Mouse (Mus musculus) hindbrain, embryonic 14.5 days (tissue): ENCODE measurements at regions not wholly inside any gene's neighbourhood (a gene's known extent, or its start where the extent isn't known, plus 50 kb on each side); places are given as distances from the start of the nearest gene placed in this dataset.
A peak's percentile ranks its signal among the peaks of the same experiment; 100 is the strongest.

ENCODE experiments used
- ATAC-seq: fragments of 200-750 bp; cut with Nextera tagmentation; 2 replicates; pipeline ENCODE4 v1.8.0; 2017; ENCODE audit warnings: moderate number of reproducible peaks, mild to moderate bottlenecking, moderate TSS enrichment, moderate library complexity; ENCODE audit not compliant: low FRiP score
- DNase-seq: peaks from one replicate; pipeline ENCODE4 v3.0.0-alpha.2; 2015; ENCODE audit warnings: low spot score
- H3K27ac ChIP-seq: fragments of 300-500 bp; sonication (generic); 2 replicates; pipeline ENCODE4 v1.5.1; 2014; ENCODE audit warnings: mild to moderate bottlenecking, moderate library complexity
- H3K27me3 ChIP-seq: fragments of 300-500 bp; sonication (generic); 2 replicates; pipeline ENCODE4 v1.6.1; 2014; ENCODE audit warnings: mild to moderate bottlenecking, low read length, mixed read lengths; ENCODE audit not compliant: control insufficient read depth, insufficient read depth
- H3K36me3 ChIP-seq: fragments of 300-500 bp; sonication (generic); replicated peaks from 2 replicates; pipeline ENCODE4 v1.6.1; 2014; ENCODE audit not compliant: control insufficient read depth, insufficient read depth
- H3K4me1 ChIP-seq: fragments of 300-500 bp; sonication (generic); replicated peaks from 2 replicates; pipeline ENCODE4 v1.6.1; 2014; ENCODE audit warnings: antibody characterized with exemption, low read length, mixed read lengths; ENCODE audit not compliant: control insufficient read depth, insufficient read depth
- H3K4me2 ChIP-seq: fragments of 300-500 bp; sonication (generic); replicated peaks from 2 replicates; pipeline ENCODE4 v1.6.1; 2014; ENCODE audit warnings: mild to moderate bottlenecking, moderate library complexity
- H3K4me3 ChIP-seq: fragments of 300-500 bp; sonication (generic); replicated peaks from 2 replicates; pipeline ENCODE4 v1.5.1; 2014; ENCODE audit warnings: mild to moderate bottlenecking, low read length
- H3K9ac ChIP-seq: fragments of 300-500 bp; sonication (generic); 2 replicates; pipeline ENCODE4 v1.6.1; 2014
- H3K9me3 ChIP-seq: fragments of 300-500 bp; sonication (generic); 2 replicates; pipeline ENCODE4 v1.6.1; 2016; ENCODE audit warnings: low read length; ENCODE audit not compliant: control insufficient read depth
- WGBS: fragments of 180-500 bp; shearing (Covaris S2); extraction: QIAGEN DNeasy Blood & Tissue Kit; methylation state at CpG from one replicate; pipeline ENCODE4 v1.1.7; 2014; 5-methylcytosine and 5-hydroxymethylcytosine counted together

DNA sequence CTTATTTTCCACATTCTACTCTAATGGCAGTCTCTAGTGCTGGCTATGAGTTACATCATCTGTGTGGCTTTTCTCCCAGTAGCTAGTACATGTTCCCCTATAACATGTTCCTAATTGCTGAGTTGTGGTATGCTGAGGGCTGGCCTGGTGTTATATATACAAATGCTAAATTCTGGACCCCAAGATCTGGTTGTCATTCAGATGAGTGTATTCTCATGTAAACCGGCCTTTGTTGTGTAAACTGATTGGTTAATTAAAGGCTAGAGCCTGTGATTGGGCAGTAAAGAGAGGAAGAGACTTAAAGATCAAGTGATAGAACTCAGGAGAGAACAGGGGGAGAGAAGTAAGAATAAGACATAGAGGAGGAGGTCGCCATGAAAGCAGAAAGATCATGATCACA, 102.6 kb downstream of the Zfp36l1 start:
- Histone ChIP-seq H3K36me3 (no peaks in the 10 kb centered on the region), H3K9me3 (no peaks in the 10 kb centered on the region), H3K27ac (no peak overlapping the region), H3K9ac (no peak overlapping the region), H3K27me3 (no peaks in the 10 kb centered on the region), H3K4me2 (no peak overlapping the region), H3K4me1 (peaks cover 16% of the 10 kb centered on the region), H3K4me3 (no peak overlapping the region)
- ATAC-seq (no peak), DNase-seq (no peak)
- 53% methylated on average over 2 of the region's 2 CpGs for WGBS

DNA sequence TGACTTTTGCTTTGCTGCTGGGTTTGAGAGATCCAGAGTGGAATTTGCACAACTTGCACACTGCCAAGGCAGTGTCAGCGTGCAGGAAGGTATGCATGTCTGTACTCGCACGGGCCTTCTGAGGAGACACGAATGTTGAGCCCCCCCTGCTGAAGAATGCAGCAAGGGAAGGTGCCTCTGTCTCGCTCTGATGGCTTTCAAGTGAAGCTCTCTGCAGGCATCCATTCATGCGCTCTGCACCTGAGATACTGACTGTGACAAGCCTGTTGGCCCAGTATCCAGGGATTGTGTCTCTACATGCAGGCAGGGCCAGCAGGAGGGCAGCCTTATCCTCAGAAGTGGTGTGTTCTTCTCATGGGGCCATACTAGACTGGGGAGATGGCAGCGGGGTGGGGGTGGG, 105.0 kb downstream of the Zfp36l1 start:
- Histone ChIP-seq H3K4me3 (no peak overlapping the region), H3K4me1 (0 out of 2 replicates have a peak, but pooled peaks cover 4% of the 10 kb centered on the region), H3K4me2 (no peak overlapping the region), H3K36me3 (no peaks in the 10 kb centered on the region), H3K27me3 (no peaks in the 10 kb centered on the region), H3K27ac (no peak overlapping the region), H3K9me3 (no peaks in the 10 kb centered on the region), H3K9ac (no peak overlapping the region)
- ATAC-seq (no peak), DNase-seq (no peak)
- 26% methylated on average over 7 of the region's 7 CpGs for WGBS

DNA sequence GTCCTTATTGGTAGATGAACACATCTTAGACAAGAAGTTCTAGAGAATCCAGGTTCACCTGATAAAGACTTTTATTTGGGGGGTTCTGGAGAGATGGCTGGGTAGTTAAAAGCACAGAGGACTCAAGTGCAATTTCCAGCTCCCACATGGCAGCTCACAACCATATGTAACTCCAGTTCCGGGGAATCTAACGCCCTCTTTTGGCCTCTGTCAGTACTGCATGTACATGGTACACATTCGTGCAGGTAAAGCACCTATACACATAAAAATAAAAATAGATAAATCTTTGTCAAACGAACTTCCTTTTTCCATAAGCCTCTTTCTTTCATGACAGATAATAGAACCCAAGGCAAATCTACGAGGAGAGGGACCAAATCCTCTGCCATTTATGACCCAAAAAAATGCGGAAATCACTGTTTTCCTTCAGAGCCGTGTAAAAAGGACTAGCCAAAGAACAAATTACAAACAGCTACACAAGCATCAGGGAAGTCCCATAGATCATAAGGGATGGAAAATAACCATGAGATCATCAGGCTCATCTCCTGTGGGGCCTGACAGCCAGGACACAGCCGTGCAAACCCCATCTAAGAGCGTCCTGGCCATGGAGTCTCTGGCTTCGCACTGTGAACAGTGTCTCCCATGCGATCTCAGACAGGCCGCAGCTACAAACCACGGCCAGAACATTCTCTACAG, 107.4 kb downstream of the Zfp36l1 start:
- ATAC-seq, result no peak
- no peak overlapping the region for H3K27ac ChIP-seq
- H3K9me3 ChIP-seq, result no peaks in the 10 kb centered on the region
- no peak for DNase-seq
- no peak overlapping the region for H3K4me2 ChIP-seq
- WGBS, result 90% methylated on average over 13 of the region's 13 CpGs
- no peaks in the 10 kb centered on the region for H3K27me3 ChIP-seq
- H3K36me3 ChIP-seq, result no peaks in the 10 kb centered on the region
- H3K4me3 ChIP-seq, result no peak overlapping the region
- peaks cover 4% of the 10 kb centered on the region; the same call in 1 of the 2 replicates for H3K4me1 ChIP-seq
- H3K9ac ChIP-seq, result no peak overlapping the region

DNA sequence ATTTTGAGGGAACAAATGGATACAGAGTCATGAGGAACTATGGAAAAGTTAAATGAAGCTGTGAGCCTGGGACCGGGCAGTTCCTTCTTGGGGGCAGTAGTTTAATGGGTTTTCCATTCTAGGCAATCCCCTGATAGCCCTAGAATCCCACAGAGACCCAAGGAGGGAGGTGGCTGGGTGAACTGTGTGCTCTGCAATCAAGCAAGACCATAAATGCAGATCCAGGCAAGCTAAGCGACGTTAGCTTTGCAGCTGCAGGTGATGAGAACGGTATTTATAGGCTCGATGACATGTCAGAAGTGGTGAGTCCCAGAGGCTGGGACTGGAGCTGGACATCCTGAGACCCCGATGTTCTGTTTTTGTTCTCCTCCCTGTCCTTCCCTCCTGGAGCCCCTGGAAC, 108.2 kb downstream of the Zfp36l1 start:
- Histone ChIP-seq H3K9me3 (no peaks in the 10 kb centered on the region), H3K27ac (no peak overlapping the region), H3K4me2 (no peak overlapping the region), H3K9ac (no peak overlapping the region), H3K4me1 (peaks cover 4% of the 10 kb centered on the region; the same call in 1 of the 2 replicates), H3K27me3 (no peaks in the 10 kb centered on the region), H3K4me3 (no peak overlapping the region), H3K36me3 (no peaks in the 10 kb centered on the region)
- WGBS, result 89% methylated on average over 6 of the region's 6 CpGs
- DNase-seq (no peak), ATAC-seq (no peak)

DNA sequence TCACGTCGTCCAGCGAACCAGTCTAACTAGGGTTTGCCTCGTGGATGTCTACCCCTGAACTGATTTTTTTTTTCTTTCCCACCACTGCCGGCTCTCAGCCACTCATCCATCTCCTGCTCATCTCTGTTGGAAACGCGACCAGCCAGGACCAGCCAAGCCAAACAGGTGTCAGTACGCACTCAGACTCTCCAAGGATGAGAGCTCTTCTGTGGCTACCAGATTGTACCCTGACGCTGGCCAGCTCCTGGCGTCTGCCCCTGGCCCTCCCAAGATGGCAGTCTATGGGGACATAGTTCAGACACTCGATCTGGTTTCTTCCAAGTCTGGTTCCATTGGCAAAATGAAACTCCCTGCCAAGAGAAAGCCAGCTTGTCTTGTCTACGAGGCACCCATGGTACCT, 109.3 kb downstream of the Zfp36l1 start:
- H3K36me3 ChIP-seq, result no peaks in the 10 kb centered on the region
- peaks cover 4% of the 10 kb centered on the region; the same call in 1 of the 2 replicates for H3K4me1 ChIP-seq
- WGBS, result 81% methylated on average over 12 of the region's 12 CpGs
- no peak for ATAC-seq
- DNase-seq, result no peak
- H3K9ac ChIP-seq, result no peak overlapping the region
- no peak overlapping the region for H3K4me3 ChIP-seq
- H3K4me2 ChIP-seq, result no peak overlapping the region
- no peaks in the 10 kb centered on the region for H3K27me3 ChIP-seq
- H3K9me3 ChIP-seq, result no peaks in the 10 kb centered on the region
- peak overlapping the region; percentile 21; the same call in 1 of the 2 replicates for H3K27ac ChIP-seq

DNA sequence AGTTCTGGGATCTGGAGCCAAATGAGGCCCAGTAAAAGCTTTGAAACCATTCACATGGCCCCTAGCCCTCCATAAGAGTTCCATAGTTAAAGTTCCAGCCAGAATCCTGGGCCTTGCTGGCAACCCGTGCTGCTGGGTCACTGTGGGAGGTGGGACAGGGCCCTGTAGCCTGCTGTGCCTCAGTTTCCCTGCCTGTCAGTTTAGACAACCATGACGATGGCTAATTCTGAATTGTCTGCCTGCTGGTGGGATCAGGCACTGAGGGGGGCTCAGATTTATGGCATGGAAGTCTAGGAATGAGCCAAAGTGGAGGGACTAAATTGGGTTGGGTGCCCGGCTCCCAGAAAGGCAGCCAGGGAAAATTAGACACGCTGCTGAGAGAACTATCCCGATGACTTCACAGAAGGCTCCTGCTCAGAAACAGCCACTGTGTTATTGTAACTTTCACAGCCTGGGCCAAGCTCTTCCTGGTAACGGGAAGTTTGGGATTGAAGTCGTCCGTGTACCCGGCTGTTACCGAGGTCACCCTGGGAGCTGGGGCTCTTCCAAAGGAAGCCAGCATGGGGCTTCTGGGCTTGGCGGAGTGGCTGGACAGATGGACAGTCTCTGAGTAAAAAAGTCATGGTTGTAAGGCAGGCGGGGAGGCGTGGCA, 110.2 kb downstream of the Zfp36l1 start:
- DNase-seq, result peak; percentile 56
- H3K4me2 ChIP-seq, result no peak overlapping the region
- H3K36me3 ChIP-seq, result no peaks in the 10 kb centered on the region
- no peak overlapping the region for H3K4me3 ChIP-seq
- 0 out of 2 replicates have a peak overlapping the region, but pooled peaks have one; percentile 21 for H3K27ac ChIP-seq
- no peaks in the 10 kb centered on the region for H3K27me3 ChIP-seq
- no peak overlapping the region for H3K9ac ChIP-seq
- H3K4me1 ChIP-seq, result no peaks in the 10 kb centered on the region; the same call in 1 of the 2 replicates
- no peaks in the 10 kb centered on the region for H3K9me3 ChIP-seq
- 44% methylated on average over 13 of the region's 13 CpGs for WGBS
- peak; percentile 82 for ATAC-seq

DNA sequence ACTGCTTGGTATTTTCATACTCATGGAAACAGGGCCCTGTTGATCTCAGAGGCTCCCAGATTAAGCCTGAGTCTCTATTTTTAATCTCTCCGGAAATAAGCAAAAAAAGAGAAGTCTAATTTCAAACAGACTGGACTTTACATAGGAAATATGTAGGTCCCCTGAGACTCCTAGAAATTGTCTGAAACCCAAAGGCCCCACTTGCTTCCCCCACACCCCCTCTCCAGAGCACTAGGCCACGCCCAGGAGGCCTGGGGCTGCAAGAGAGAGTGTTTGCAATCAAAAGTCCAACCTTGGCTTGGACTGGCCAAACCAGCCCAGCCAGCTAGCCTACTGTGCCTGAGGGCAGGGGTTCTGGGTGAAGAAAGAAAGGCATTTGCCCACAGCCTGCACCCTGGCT, 111.0 kb downstream of the Zfp36l1 start:
- Histone ChIP-seq H3K27me3 (no peaks in the 10 kb centered on the region), H3K9me3 (no peaks in the 10 kb centered on the region), H3K4me1 (no peaks in the 10 kb centered on the region; the same call in 1 of the 2 replicates), H3K36me3 (no peaks in the 10 kb centered on the region), H3K4me3 (no peak overlapping the region), H3K4me2 (no peak overlapping the region), H3K27ac (peak overlapping the region; percentile 41), H3K9ac (no peak overlapping the region)
- no peak for ATAC-seq
- WGBS, result 85% methylated on average over 2 of the region's 2 CpGs
- no peak for DNase-seq

DNA sequence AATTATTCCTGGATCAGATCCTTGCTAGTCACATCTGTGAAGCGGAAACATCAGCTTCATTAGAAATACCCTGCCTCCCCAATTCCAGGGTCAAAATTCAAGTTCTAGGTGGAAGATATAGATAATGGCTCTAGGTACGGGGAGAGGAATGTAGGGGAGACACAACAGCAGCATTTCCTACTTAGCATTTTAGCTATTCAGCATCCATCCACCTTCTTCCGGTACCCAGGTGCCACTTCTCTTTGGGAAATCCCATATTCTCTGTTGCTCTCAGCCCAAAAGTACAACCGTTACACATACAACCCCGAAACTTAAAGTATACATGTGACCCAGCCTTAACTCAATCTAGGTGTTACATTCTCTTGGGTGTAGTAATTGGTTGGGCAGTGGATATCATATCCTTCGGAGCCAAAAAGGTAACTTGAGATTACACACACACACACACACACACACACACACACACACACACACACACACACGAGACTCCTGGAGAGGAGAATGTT, 112.9 kb downstream of the Zfp36l1 start:
- Histone ChIP-seq H3K4me1 (no peaks in the 10 kb centered on the region; the same call in 1 of the 2 replicates), H3K9ac (no peak overlapping the region), H3K9me3 (no peaks in the 10 kb centered on the region), H3K36me3 (no peaks in the 10 kb centered on the region), H3K27me3 (no peaks in the 10 kb centered on the region), H3K4me2 (no peak overlapping the region), H3K27ac (no peak overlapping the region), H3K4me3 (no peak overlapping the region)
- no peak for DNase-seq
- ATAC-seq, result no peak
- 94% methylated on average over 7 of the region's 7 CpGs for WGBS

DNA sequence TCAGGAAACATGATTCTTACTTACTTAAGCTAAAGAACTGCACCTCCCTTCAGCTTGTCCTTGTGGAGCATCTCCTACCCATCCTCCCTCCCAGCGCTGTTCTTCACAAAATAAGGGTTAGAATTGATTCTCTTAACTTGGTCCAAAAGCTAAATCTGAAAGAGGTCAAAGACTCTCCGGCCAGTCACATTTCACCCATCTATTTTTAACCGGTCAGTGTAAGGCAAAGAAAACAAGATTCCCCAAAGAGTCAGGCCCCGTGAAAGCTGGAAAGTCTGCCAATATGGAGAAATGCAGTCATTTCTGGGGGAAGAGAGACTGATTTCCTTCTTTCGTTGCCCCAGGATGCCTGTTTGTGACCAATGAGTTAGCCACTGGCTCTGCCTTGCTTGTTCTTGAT, 114.0 kb downstream of the Zfp36l1 start:
- H3K27ac ChIP-seq, result no peak overlapping the region
- WGBS, result 85% methylated on average over 5 of the region's 5 CpGs
- ATAC-seq, result no peak
- no peaks in the 10 kb centered on the region for H3K27me3 ChIP-seq
- no peak for DNase-seq
- no peaks in the 10 kb centered on the region; the same call in 1 of the 2 replicates for H3K4me1 ChIP-seq
- no peaks in the 10 kb centered on the region for H3K36me3 ChIP-seq
- no peak overlapping the region for H3K4me2 ChIP-seq
- no peak overlapping the region for H3K4me3 ChIP-seq
- no peak overlapping the region for H3K9ac ChIP-seq
- no peaks in the 10 kb centered on the region for H3K9me3 ChIP-seq
